Mouse (Mus musculus) midbrain, embryonic 15.5 days (tissue): ENCODE results near the gene Tmem42. TPM values are rescaled to one million over a fixed set of nuclear protein-coding genes. Genes with fewer than 3 reads are reported as not detected.

Experiments used
- ATAC-seq: fragments of 200-750 bp; cut with Nextera tagmentation; replicated peaks from 2 replicates; pipeline ENCODE4 v1.8.0; 2017; ENCODE audit warnings: moderate TSS enrichment
- H3K27ac ChIP-seq: fragments of 300-500 bp; sonication (generic); 2 replicates; pipeline ENCODE4 v1.5.1; 2015; ENCODE audit warnings: mild to moderate bottlenecking, inconsistent platforms
- H3K27me3 ChIP-seq: fragments of 300-500 bp; sonication (generic); replicated peaks from 2 replicates; pipeline ENCODE4 v1.6.1; 2015; ENCODE audit warnings: inconsistent platforms
- H3K36me3 ChIP-seq: fragments of 300-500 bp; sonication (generic); replicated peaks from 2 replicates; pipeline ENCODE4 v1.6.1; 2015; ENCODE audit warnings: inconsistent platforms
- H3K4me1 ChIP-seq: fragments of 300-500 bp; sonication (generic); 2 replicates; pipeline ENCODE4 v1.6.1; 2015; ENCODE audit warnings: inconsistent platforms
- H3K4me2 ChIP-seq: fragments of 300-500 bp; sonication (generic); 2 replicates; pipeline ENCODE4 v1.6.1; 2015; ENCODE audit warnings: inconsistent platforms, mild to moderate bottlenecking, moderate library complexity
- H3K4me3 ChIP-seq: fragments of 300-500 bp; sonication (generic); 2 replicates; pipeline ENCODE4 v1.5.1; 2015; ENCODE audit warnings: mild to moderate bottlenecking, inconsistent platforms
- H3K9ac ChIP-seq: fragments of 300-500 bp; sonication (generic); 2 replicates; pipeline ENCODE4 v1.6.1; 2015; ENCODE audit warnings: mild to moderate bottlenecking, inconsistent platforms
- H3K9me3 ChIP-seq: fragments of 300-500 bp; sonication (generic); 2 replicates; pipeline ENCODE4 v1.6.1; 2016; ENCODE audit warnings: inconsistent platforms
- WGBS: fragments of 180-500 bp; shearing (Covaris S2); methylation state at CpG from one replicate; pipeline ENCODE4 v1.1.7; 2015; ENCODE audit warnings: mixed read lengths; 5-methylcytosine and 5-hydroxymethylcytosine counted together
- polyA plus RNA-seq: library from polyadenylated mRNA; unstranded; fragments of >200 nt; fragmentation: Nextera tagmentation; extraction: Ambion mirVana; gene quantifications from 2 replicates; pipeline ENCODE4 v1.2.1, GENCODE M21; 2015

Gene Tmem42
- polyA plus RNA-seq, 1 experiment from 2014 or later = 29.7 TPM

DNA sequence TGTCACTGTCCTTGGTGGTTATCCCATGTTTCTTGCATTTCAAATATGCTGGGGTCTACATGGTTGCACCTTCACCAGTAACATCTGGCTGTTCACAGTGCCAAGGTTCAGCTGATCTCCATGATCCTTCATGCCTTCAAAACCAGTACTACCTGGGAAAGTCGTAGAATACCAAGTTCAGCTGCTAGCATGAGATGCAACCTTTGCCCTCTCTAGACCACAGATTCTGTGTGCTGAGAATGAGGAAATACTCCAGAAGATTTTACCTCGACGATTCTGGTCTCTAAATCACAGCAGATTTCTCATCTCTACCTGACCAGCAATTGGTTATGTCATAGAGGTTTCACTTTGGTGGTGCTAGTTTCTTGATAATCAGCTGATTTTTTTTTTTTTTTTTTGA is 39.0 kb downstream of the Tmem42 start:
- no peak overlapping the region for H3K4me3 ChIP-seq

More for the DNA sequence above, 39.0 kb downstream of the Tmem42 start:
- ATAC-seq = no peak
- no peaks in the 10 kb centered on the region for H3K36me3 ChIP-seq
- no peak overlapping the region for H3K27ac ChIP-seq
- 91% methylated on average over 3 of the region's 3 CpGs for WGBS
- H3K27me3 ChIP-seq = no peaks in the 10 kb centered on the region
- no peaks in the 10 kb centered on the region for H3K4me1 ChIP-seq
- no peak overlapping the region for H3K9ac ChIP-seq
- no peaks in the 10 kb centered on the region for H3K9me3 ChIP-seq
- H3K4me2 ChIP-seq = no peak overlapping the region

Other genes with a start within 250 kb of the Tmem42 start
- 9.1 and 9.3 TPM in 2 replicates for gene Tcaim, start 215.8 kb upstream of the Tmem42 start, polyA plus RNA-seq
- gene Gm35549, start 177.3 kb upstream of the Tmem42 start, polyA plus RNA-seq = 0.40 and 0.82 TPM in 2 replicates
- 110 and 130 TPM in 2 replicates for gene Zfp445, start 155.3 kb upstream of the Tmem42 start, polyA plus RNA-seq
- 5.0 and 5.1 TPM in 2 replicates for gene Zkscan7, start 135.6 kb upstream of the Tmem42 start, polyA plus RNA-seq
- 21.2 and 22.1 TPM in 2 replicates for gene Zfp105, start 98.3 kb upstream of the Tmem42 start, polyA plus RNA-seq
- gene 1110059G10Rik, start 70.3 kb upstream of the Tmem42 start, polyA plus RNA-seq = 23.9 and 27.4 TPM in 2 replicates
- 9.8 and 12.1 TPM in 2 replicates for gene Kif15, start 70.3 kb upstream of the Tmem42 start, polyA plus RNA-seq
- gene Tgm4, start 13.4 kb downstream of the Tmem42 start, polyA plus RNA-seq = 0.83 and 0.97 TPM in 2 replicates
- gene Zdhhc3, start 91.9 kb downstream of the Tmem42 start, polyA plus RNA-seq = 86.6 and 88.5 TPM in 2 replicates
- gene Exosc7, start 91.9 kb downstream of the Tmem42 start, polyA plus RNA-seq = 80.1 and 83.7 TPM in 2 replicates
- gene Clec3b, start 129.6 kb downstream of the Tmem42 start, polyA plus RNA-seq = 1.5 and 3.1 TPM in 2 replicates
- 0.05 and 0.11 TPM in 2 replicates for gene Cdcp1, start 194.7 kb downstream of the Tmem42 start, polyA plus RNA-seq
- 40.8 and 41.8 TPM in 2 replicates for gene Tmem158, start 239.4 kb downstream of the Tmem42 start, polyA plus RNA-seq